Mouse (Mus musculus) C2C12 (cell line): ENCODE results near the gene Frmd8. TPM values are rescaled to one million over a fixed set of nuclear protein-coding genes. Genes with fewer than 3 reads are reported as not detected.
A peak's percentile ranks its signal among the peaks of the same experiment; 100 is the strongest.
"Not testable (repeated sequence)": the region's sequence is repeated elsewhere in the genome, so short reads cannot be mapped to it uniquely, and the experiment has no call there.

ENCODE experiments used
- H3K27me3 ChIP-seq: one replicate; pipeline ENCODE4 v1.6.1; 2011; ENCODE audit not compliant: control insufficient read depth, insufficient read depth, insufficient read length
- H3K36me3 ChIP-seq: one replicate; pipeline ENCODE4 v1.6.1; 2011; ENCODE audit not compliant: control insufficient read depth, insufficient read depth
- H3K4me3 ChIP-seq: one replicate; pipeline ENCODE4 v1.5.1; 2011; ENCODE audit warnings: mild to moderate bottlenecking, control low read depth; ENCODE audit not compliant: poor library complexity, insufficient read depth, severe bottlenecking
- H3K79me2 ChIP-seq: one replicate; pipeline ENCODE4 v1.6.1; 2011; ENCODE audit not compliant: control insufficient read depth, insufficient read depth
- H3K79me3 ChIP-seq: one replicate; pipeline ENCODE4 v1.6.1; 2011; ENCODE audit warnings: low read depth, control low read depth
- H3ac ChIP-seq: one replicate; pipeline ENCODE3; 2011; ENCODE audit warnings: low read depth; ENCODE audit not compliant: control insufficient read depth, insufficient read length
- CEBPB ChIP-seq: IDR thresholded peaks from one replicate; pipeline ENCODE4 v1.6.1; 2011; ENCODE audit warnings: low read depth, mild to moderate bottlenecking, control low read depth, moderate library complexity
- CTCF ChIP-seq: IDR thresholded peaks from one replicate; pipeline ENCODE4 v1.5.1; 2011; ENCODE audit not compliant: control insufficient read depth, insufficient read depth, insufficient read length
- FOSL1 ChIP-seq: IDR thresholded peaks from one replicate; pipeline ENCODE4 v1.8.0; 2011; ENCODE audit warnings: mild to moderate bottlenecking, low read length; ENCODE audit not compliant: poor library complexity, insufficient read depth, severe bottlenecking
- MAX ChIP-seq: IDR thresholded peaks from one replicate; pipeline ENCODE4 v1.6.1; 2011; ENCODE audit warnings: mild to moderate bottlenecking, control low read depth
- MYOD1 ChIP-seq: IDR thresholded peaks from one replicate; pipeline ENCODE4 v1.6.1; 2011; ENCODE audit warnings: low read depth; ENCODE audit not compliant: control insufficient read depth, insufficient read length
- MYOG ChIP-seq: IDR thresholded peaks from one replicate; pipeline ENCODE4 v1.6.1; 2011; ENCODE audit not compliant: control insufficient read depth, insufficient read length; ENCODE audit errors: extremely low read depth
- USF1 ChIP-seq: IDR thresholded peaks from one replicate; pipeline ENCODE4 v1.6.1; 2011; ENCODE audit warnings: low read depth, mild to moderate bottlenecking, control low read depth, moderate library complexity
- polyA plus RNA-seq: library from polyadenylated mRNA; unstranded; fragments of >200 nt; fragmentation: generic; extraction: Trizol; gene quantifications from one replicate; pipeline ENCODE4 v1.2.1, GENCODE M21; 2012; ENCODE audit warnings: missing spikeins

Frmd8 gene
- polyA plus RNA-seq, 1 experiment, result 44.1 TPM

GRCm38 (mm10) chr19:5814048-5814447 lies 61.0 kb downstream of the Frmd8 start:
- H3K79me2 ChIP-seq, result peaks cover 21% of the 10 kb centered on the region
- not testable (repeated sequence) for H3K79me3 ChIP-seq, H3ac ChIP-seq, H3K27me3 ChIP-seq, H3K4me3 ChIP-seq, H3K36me3 ChIP-seq
- peak; percentile 65 for TF ChIP-seq CTCF

- H3K27me3 ChIP-seq, result no peaks in the 10 kb centered on the region
- TF ChIP-seq MYOG, result no peak
- no peak for TF ChIP-seq CEBPB
- no peak for TF ChIP-seq MYOD1
- no peak for TF ChIP-seq MAX
- TF ChIP-seq CTCF, result no peak
- no peak for TF ChIP-seq USF1
- no peak for TF ChIP-seq FOSL1
Measured at GRCm38 (mm10) chr19:5813567-5813966, 61.5 kb downstream of the Frmd8 start.

GRCm38 (mm10) chr19:5811771-5812504 lies 63.1 kb downstream of the Frmd8 start:
- no peak overlapping the region for H3K4me3 ChIP-seq
- no peak for TF ChIP-seq MYOG
- H3K27me3 ChIP-seq, result no peaks in the 10 kb centered on the region
- no peak overlapping the region for H3ac ChIP-seq
- H3K36me3 ChIP-seq, result no peaks in the 10 kb centered on the region
- H3K79me2 ChIP-seq, result peaks cover 21% of the 10 kb centered on the region
- no peaks in the 10 kb centered on the region for H3K79me3 ChIP-seq

More at GRCm38 (mm10) chr19:5813567-5813966, 61.5 kb downstream of the Frmd8 start:
- H3ac ChIP-seq, result no peak overlapping the region
- peaks cover 21% of the 10 kb centered on the region for H3K79me2 ChIP-seq
- H3K4me3 ChIP-seq, result no peak overlapping the region
- H3K79me3 ChIP-seq, result no peaks in the 10 kb centered on the region
- H3K36me3 ChIP-seq, result no peaks in the 10 kb centered on the region

GRCm38 (mm10) chr19:5810840-5811563 lies 64.1 kb downstream of the Frmd8 start:
- TF ChIP-seq CEBPB (no peak), FOSL1 (no peak), USF1 (no peak), MYOD1 (no peak), MYOG (no peak), MAX (no peak), CTCF (no peak)
- Histone ChIP-seq H3K27me3 (no peaks in the 10 kb centered on the region), H3K36me3 (no peaks in the 10 kb centered on the region), H3K79me2 (peaks cover 21% of the 10 kb centered on the region), H3K4me3 (no peak overlapping the region), H3K79me3 (no peaks in the 10 kb centered on the region), H3ac (peak overlapping the region; percentile 58)

GRCm38 (mm10) chr19:5810103-5810839 lies 64.8 kb downstream of the Frmd8 start:
- Histone ChIP-seq H3K79me2 (peaks cover 21% of the 10 kb centered on the region), H3K36me3 (no peaks in the 10 kb centered on the region), H3K27me3 (no peaks in the 10 kb centered on the region), H3K4me3 (no peak overlapping the region), H3ac (peak overlapping the region; percentile 63), H3K79me3 (no peaks in the 10 kb centered on the region)
- TF ChIP-seq USF1 (peak; percentile 74), CEBPB (no peak), MAX (peak; percentile 34), MYOD1 (peak; percentile 82), MYOG (no peak), FOSL1 (peak; percentile 56), CTCF (no peak)
